Mouse (Mus musculus) right cerebral cortex, postnatal 4 days (tissue): ENCODE results near the gene Gm10842.

Experiments
- DNase-seq: peaks from one replicate; pipeline ENCODE4 v3.0.0-alpha.2; 2022

The Gm10842 gene

DNA sequence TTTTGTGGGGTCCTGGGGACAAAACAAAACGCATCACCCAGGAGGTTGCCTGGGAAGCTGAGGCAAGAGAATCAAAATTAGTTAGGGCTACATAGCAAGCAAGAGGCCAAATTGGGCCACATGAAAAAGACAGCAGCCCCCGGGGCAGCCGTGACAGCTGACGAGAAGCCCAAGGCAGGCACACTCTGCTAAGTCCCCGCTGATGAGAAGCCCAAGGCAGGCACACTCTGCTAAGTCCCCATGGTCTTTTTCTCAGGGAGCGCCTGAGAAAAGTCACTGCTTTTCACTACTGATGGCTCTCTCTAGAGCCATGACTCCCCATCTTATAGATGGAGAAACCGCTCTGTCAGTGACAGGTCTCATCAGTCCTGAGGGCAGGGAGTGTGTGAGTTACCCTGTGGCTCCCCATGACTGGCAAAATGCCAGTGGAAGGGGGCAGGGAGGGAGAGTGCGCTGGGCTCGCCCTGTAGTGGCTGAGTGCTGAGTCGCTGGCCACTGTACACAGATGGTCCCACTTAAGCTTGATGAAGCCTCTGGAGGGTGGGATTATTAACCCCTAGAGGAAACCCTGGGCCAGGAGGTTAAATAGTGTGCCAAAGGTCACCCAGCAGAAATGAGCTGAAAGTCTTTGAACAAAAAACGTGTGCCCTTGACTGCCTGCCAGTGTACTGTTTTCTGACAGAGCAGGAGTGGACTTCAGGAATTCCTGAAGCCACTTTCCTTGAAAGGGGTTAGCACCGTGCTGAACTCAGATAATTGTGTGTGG lies 6.6 kb downstream of the Gm10842 start:
- DNase-seq: no peak

DNA sequence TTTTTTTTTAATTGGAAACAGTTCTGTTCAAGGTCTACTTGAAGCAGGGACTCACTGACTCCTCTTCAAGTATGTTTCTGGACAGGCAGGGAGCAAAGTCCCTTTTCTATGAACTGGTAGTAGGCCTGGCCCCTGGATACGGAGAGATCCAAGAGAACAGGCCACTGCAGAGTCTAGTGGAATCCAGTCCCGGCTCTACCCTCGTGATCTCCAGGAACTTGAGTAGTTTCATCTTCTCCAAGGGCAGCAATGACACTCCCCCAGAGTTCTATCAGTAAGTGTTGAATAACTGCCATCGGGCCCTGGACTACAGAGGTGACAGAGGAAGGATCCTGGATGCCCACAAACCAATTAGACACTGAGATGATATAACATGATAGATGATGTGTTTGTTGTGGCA lies 9.2 kb downstream of the Gm10842 start:
- DNase-seq: no peak

DNA sequence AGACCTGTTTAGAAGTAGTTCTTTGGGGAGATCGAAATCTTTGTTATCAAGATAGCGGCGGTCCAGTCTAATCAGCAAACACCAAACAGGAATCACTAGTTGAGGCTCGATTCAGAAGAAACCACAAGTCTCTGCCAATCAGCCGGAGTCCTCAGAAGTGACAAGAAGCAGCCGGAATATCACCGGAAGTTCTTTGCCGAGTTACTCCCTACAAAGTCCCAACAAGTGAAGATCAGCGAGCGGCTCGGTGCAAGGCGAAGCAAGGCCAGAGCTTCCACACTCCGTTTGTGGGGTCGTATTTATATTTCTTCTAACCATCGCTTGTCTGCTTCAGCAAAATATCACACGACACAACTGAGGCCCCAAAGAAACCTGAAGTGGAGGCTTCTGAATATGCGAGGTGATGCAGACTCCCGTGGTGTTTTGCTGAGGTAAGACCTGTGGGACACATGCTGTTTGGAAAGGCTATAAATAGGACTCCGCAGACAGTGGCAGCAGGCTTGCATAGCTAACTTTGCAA lies 10.1 kb downstream of the Gm10842 start:
- no peak for DNase-seq

DNA sequence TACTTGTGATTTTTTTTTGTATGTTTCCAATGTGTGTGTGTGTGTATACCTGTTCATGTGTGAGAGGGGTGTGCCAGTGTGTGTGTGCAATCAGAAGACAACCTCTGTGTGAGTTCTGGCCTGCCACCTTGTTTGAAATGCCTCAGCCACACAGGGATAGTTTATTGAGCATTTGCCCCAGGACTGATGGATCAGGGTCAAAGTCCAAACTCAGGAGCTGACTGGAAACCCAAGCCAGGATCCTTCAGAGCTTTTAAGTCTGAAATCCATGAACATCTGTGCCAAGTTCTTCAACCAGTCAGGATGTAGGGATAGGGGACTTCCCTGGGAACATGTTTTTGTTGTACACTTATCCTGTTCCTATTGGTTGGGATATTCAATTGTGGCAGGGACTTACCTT lies 11.4 kb downstream of the Gm10842 start:
- no peak for DNase-seq

DNA sequence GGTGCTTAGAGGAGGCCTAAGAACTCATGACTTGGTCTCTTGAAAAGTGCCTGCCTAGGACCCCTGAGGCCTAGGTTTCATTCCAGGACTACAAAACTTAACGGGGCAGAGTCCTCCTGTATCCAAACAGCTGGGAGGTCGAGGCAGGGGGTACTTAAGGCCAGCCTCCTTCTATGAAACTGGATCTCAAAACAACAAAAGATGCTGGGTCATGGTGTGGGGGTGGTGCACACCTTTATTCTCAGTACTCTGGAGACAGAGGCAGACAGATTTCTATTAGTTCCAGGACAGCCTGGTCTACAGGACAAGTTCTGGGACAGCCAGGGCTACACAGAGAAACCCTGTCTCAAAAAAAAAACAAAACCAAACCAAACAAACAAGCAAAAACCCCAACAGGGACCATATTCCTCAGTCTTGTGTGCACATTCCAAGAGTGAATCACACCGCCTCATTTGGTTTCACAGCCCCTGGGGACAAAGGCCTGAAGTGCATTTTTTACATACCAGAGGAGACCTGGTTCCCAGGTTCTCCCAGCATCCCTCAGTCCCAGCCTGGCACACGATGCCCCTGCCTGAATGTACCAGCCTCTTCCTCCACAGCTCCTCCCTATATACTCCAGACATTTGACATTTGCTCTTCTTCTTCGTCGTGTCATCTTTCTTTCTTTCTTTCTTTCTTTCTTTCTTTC lies 13.1 kb downstream of the Gm10842 start:
- no peak for DNase-seq

DNA sequence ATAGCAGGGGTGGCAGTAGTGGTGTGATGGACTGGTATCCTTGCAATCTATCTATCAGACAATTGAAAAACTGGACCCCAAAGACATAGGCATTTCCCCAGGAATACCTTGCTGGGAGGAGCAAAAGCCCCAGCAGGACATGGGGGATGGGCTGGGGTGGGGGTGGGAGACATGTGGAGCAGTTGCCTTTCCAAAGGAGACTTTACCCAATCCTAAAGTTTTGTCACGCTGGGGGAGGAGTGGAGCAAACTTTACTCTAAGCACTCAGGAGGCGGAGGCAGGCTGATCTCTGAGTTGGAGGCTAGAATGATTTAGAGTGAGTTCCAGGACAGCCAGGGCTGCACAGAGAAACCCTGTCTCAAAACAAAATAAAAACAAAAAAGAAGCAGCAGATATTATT lies 14.7 kb downstream of the Gm10842 start:
- no peak for DNase-seq

DNA sequence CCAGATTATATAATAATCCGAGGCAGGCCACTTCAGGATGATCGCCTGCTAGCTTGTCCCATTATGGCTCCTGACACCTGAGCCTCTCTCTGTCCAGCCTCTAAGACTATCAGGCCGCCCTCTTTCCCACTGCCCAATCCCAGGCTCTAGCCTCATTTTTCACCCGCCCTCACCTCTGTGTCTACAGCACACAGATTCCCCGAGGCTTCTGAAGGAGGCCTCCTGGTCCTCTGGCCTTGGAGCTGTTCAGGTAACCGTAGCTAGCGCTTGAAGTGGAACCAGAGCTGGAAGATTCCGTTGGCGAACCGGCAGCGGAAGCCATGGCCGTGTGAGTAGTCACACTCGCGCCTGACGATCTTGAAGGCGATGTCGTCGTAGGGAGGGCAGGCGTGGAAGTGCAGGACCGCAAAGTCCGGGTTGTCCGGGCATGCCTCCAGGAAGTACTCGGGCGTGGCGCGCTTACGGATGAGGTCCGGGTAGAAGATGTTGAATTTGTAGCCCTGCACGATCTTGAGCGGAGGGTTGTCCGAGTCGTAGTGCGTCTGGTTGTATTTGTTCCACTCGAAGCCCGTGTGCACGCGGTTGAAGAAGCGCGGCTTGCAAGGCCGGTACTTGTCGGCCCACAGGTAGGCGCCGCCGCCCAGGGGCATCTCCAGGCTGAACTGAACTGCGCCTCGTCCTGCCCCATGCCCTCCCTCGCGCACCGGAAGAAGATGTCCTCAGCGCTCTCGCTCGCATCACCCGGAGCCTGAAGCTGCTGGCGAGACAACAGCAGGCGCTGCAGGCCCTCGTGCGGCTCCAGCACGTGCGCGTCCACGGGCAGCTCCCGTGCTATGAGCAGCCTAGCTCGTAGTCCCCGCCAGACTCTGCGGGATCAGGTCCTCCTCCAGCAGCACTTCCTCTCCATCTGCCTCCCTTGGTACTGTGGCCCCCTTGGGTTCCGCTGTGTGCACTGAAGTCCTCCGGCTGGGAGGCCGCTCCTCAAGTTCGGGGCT lies 18.1 kb downstream of the Gm10842 start:
- DNase-seq: no peak

DNA sequence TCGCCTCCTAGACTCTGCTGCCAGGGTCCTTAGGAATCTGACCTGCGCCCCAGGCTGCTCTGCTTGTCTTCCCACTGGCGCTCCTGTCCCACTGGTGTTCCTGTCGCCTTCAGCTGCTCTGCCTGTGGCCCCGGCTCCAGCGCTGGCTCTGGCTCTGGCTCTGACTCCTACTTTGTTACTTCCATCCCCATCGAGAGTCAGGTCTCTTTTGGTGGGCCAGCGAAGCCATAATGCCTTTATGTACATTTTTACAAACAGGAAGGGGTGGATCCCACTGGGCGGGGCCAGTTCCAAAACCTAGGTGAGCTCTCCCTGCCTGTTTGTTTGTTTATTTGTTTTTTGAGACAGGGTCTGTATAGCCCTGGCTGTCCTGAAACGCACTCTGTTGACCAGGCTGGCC lies 20.1 kb downstream of the Gm10842 start:
- no peak for DNase-seq

DNA sequence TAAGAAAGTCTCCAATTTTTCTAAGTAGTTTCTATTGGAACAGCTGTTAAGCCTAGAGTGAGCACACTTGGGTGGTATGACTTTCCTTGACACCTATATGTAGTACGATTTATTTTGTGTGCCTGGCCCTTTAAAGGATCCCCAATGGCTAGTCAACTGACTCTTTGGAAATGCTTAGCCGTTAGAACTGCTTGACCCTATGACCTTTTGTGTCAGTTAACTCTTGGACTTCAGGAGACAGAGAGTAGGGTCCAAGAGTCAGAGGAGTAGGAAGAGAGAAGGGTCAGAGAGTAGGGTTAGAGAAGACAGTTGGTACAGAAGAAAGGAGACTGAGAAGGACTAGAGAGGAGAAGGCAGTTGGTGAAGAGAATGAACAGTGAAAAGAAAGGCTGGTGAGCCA lies 31.8 kb downstream of the Gm10842 start, which contains the start of gene Tlk2:
Tlk2 (plus strand) TSS at position 292 of the 400 bp plus-strand sequence.
- no peak for DNase-seq

DNA sequence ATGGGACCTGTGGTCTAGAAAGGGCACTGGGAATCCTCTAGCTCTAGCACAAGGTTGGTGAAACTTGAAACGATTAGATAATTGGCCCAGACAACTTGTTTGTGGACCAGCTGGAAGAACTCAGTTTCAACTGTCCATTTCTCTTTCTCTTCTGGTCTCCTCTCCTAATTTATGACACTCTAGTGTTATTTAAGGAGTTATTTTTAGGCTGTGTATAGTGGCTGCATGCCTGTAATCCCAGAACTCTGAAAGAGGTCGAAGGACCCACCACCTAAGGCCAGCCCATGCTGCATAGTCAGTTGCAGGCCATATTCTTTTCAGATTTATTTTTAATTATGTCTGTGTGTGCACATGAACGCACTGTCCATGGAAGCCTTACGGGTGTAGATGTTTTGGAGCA lies 32.8 kb downstream of the Gm10842 start:
- DNase-seq: no peak

DNA sequence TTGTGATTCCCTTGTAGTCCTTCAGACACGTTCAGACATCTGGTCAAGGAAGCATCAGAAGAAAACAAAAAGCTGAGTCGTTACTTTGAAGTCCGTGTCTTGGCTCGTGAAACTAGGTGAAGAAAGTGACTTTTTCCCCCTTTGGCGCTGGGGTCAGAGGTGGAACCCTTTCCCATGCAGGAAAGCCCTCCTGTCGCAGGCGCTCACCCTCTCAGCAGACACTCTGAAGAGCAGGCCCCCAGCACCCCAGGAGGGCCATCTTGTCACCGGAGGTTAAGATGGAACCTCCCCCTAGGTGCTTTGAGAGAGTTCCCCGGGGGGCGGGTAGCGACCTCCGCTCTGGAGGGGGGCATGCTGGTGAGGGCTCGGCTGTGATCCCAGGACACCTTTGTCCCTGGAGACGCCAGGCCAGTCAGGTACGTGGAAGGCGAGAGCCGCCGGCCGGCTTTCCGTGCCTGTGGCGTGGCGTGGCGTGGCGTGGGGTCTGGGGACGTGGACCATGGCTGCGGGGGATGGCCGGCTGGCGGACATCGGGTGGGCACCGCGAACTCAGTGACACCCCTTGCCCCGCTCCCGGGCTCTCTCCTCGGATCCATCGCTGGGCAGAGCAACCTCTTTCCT lies 33.9 kb downstream of the Gm10842 start:
- peak; percentile 38 for DNase-seq

DNA sequence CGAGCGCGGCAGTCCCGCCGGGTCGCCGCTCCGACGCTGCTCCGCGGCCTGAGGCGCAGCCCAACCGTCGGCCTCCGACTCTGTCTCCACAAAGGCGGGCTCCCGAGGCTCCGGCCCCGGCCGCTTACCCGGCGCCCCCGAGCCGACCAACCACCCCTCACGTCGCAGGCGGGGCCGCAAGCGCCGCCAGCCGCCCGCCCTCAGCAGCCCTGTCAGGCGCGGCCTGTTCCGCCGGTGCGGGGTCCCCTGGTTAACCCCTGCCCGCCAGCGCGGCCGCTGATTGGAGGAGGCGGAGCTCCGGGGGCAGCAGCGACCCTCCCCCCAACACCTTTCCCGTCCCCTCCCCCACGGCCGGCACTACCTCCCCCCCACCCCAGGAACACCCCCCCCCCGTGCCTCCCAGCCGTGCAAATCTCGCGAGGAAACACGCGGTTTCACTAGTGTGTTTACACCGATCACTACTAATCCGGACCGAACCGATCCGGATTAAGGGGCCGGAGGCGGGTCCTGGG lies 34.5 kb downstream of the Gm10842 start:
- peak; percentile 98 for DNase-seq

DNA sequence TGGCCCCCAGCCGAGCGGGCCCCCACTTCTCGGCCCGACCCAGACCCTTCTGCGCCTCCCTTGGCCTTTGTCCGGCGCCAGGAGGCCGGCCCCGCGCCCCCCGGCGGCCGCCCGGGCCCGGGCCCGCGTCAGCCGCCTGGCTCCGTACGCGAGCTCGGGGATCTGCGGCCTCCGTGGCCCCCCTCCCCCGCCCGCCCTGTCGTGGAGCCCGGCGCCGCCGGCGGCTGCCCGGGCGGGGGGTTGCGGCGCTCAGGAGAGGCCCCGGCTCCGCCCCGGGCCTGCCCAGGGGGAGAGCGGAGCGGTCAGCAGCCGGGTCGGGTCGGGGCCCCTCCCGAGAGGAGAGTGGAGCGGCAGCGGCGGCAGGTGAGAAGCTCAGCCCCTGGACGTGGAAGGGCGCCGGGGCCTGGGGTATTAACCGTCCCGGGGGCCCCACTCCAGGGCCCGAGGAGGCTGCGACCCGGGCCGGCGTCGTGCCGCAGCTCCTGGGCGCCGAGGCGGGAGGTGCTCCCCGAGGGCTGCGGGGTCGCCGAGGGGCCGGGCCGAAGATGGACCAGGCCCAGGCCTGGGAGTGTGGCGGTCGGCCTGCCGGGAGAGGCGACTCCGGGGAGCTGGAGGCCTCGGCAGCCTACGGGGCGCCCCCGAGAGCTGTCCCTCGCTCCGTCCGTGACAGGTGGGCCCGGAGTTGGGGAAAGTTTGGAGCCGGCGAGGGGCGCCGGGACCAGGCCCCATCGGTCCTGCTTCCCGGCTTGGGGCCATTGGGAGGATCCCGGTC lies 35.2 kb downstream of the Gm10842 start:
- DNase-seq: peak; percentile 38

DNA sequence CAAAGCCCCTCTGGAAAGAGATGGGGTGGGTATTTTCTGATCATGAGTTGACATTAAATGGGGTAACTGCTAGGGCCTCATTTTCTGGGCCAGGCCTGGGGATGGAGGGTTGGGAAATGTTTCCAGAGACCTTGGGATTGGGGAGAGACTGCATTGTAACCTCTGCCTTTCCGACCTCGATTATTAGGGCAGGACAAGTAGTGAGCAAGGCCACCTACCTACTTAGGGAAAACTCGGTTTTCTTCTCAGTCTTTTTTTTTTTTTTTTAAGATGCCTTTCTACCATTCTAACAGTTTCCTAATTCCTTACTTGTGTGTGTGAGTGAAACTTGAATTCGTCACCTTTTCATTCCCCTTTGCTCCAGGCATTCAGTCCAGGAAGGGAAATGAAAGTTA lies 35.8 kb downstream of the Gm10842 start:
- no peak for DNase-seq

DNA sequence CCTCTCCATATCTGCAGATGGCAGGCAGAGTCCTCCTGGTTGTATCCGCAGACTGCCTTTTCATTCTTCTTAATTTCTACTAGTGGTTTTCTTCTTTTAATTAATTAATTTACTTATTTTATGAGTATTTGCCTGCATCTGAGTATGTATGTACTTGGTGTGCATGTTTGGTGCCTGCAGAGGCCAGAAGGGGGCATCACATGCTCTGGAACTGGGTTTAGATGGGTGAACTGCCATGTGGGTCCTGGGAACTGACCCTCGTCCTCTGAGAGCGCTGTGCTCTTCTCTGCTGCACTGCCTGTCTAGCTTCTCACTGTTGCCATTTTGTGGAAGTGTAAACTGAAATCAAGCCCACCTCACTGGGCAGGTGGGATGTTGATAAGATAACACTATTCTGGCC lies 38.0 kb downstream of the Gm10842 start:
- DNase-seq: no peak

DNA sequence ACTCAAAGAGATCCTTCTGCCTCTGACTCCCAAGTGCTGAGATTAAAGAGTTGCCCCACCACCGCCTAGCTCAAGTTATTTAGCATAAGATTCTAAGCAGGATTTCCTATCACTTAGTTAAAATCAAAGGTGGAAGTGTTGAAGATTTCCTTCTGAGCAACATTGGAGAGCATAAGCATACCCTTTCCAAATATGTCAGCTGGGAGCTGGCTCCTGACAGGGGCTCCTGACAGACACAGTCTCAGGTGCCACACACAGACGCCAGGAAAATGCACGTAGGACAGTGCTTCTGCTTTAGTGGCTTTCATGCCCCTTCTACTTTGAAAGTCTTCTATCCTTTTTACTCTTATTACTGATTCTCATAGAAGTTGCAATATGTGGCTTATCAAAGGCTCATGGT lies 45.5 kb downstream of the Gm10842 start:
- DNase-seq: no peak
